Mouse (Mus musculus): Measurements from ENCODE around the gene Olfr825. TPM values are rescaled to one million over a fixed set of nuclear protein-coding genes. Genes with fewer than 3 reads are reported as not detected.
"Not testable (repeated sequence)": the region's sequence is repeated elsewhere in the genome, so short reads cannot be mapped to it uniquely, and the experiment has no call there.

Olfr825 gene
- not detected for total RNA-seq (2021)

GRCm38 (mm10) chr10:130166666-130167065 lies at the start of gene Olfr825:
TSS of gene Olfr825 (minus strand) at chr10:130166766.
- DNase-seq: no peak
- intact Hi-C loops (cut with DNase I): no loop called here

- intact Hi-C loops (cut with DNase I): no loop called here
- no peak for DNase-seq
Observed at GRCm38 (mm10) chr10:130214303-130214702, 47.7 kb upstream of the Olfr825 start, which contains the start of gene Olfr827. TSS of gene Olfr827 (minus strand) at chr10:130214403.

- intact Hi-C loops (cut with DNase I): no loop called here
- DNase-seq: no peak
Observed at GRCm38 (mm10) chr10:130184086-130184485, 17.5 kb upstream of the Olfr825 start, which contains the start of gene Olfr826. TSS of gene Olfr826 (minus strand) at chr10:130184186.

- no peak for DNase-seq
- intact Hi-C loops (cut with DNase I): no loop called here
Observed at GRCm38 (mm10) chr10:130165196-130165595, 1.4 kb downstream of the Olfr825 start.

- intact Hi-C loops (cut with DNase I): no loop called here
Observed at GRCm38 (mm10) chr10:130144121-130144520, 22.4 kb downstream of the Olfr825 start.

GRCm38 (mm10) chr10:130142481-130142880 lies 24.1 kb downstream of the Olfr825 start:
- intact Hi-C loops (cut with DNase I); DNase-seq: not testable (repeated sequence)

More at GRCm38 (mm10) chr10:130144121-130144520, 22.4 kb downstream of the Olfr825 start:
- no peak for DNase-seq

- intact Hi-C loops (cut with DNase I): no loop called here
- DNase-seq: no peak
Observed at GRCm38 (mm10) chr10:130134811-130135210, 31.8 kb downstream of the Olfr825 start.

- intact Hi-C loops (cut with DNase I): not testable (repeated sequence)
Observed at GRCm38 (mm10) chr10:130129900-130130299, 36.7 kb downstream of the Olfr825 start, which contains the start of gene Olfr824. TSS of gene Olfr824 (minus strand) at chr10:130130000.

GRCm38 (mm10) chr10:130116045-130116444 lies 50.5 kb downstream of the Olfr825 start:
- intact Hi-C loops (cut with DNase I): not testable (repeated sequence)

More at GRCm38 (mm10) chr10:130129900-130130299, 36.7 kb downstream of the Olfr825 start, which contains the start of gene Olfr824:
- not testable (repeated sequence) for DNase-seq

GRCm38 (mm10) chr10:130115283-130115682 lies 51.3 kb downstream of the Olfr825 start, which contains the start of gene Olfr823:
TSS of gene Olfr823 (minus strand) at chr10:130115383.
- DNase-seq; intact Hi-C loops (cut with DNase I): not testable (repeated sequence)

More at GRCm38 (mm10) chr10:130116045-130116444, 50.5 kb downstream of the Olfr825 start:
- not testable (repeated sequence) for DNase-seq

Other genes with a start within 250 kb of the Olfr825 start
- gene Olfr818, start 217.7 kb downstream of the Olfr825 start, total RNA-seq (2021): not detected
- gene Olfr819, start 199.5 kb downstream of the Olfr825 start, total RNA-seq (2021): not detected
- gene Olfr247, start 190.6 kb downstream of the Olfr825 start, total RNA-seq (2021): not detected
- not detected for gene Gm10310, start 181.7 kb downstream of the Olfr825 start, total RNA-seq (2021)
- gene Olfr820, start 154.1 kb downstream of the Olfr825 start, total RNA-seq (2021): not detected
- gene Olfr821, start 136.4 kb downstream of the Olfr825 start, total RNA-seq (2021): not detected
- gene Olfr822, start 95.6 kb downstream of the Olfr825 start, total RNA-seq (2021): not detected
- not detected for gene Olfr823, start 51.4 kb downstream of the Olfr825 start, total RNA-seq (2021)
- gene Olfr824, start 36.8 kb downstream of the Olfr825 start, total RNA-seq (2021): not detected
- gene Olfr826, start 17.4 kb upstream of the Olfr825 start, total RNA-seq (2021): not detected
- gene Olfr827, start 47.6 kb upstream of the Olfr825 start, total RNA-seq (2021): not detected
- not detected for gene Neurod4, start 113.5 kb upstream of the Olfr825 start, total RNA-seq (2021)
- gene Tespa1, start 156.1 kb upstream of the Olfr825 start, total RNA-seq (2021): under 1 TPM; 0.28 to 0.33 TPM
- gene Vmn2r84, start 227.6 kb upstream of the Olfr825 start, total RNA-seq (2021): not detected